Mouse (Mus musculus) thymus, postnatal 4 days (tissue): ENCODE results near the gene Bdh1.

ENCODE experiments used
- DNase-seq: peaks from one replicate; pipeline ENCODE4 v3.0.0; 2021

Bdh1 gene

GRCm38 (mm10) chr16:31506665-31507456 is 84.8 kb downstream of the Bdh1 start:
- no peak for DNase-seq

GRCm38 (mm10) chr16:31507457-31507755 is 85.3 kb downstream of the Bdh1 start:
- peak; percentile 69 for DNase-seq

GRCm38 (mm10) chr16:31507794-31508526 is 85.9 kb downstream of the Bdh1 start:
- DNase-seq, result peak; percentile 75
